Mouse (Mus musculus) ES-E14 (cell line): ENCODE measurements around the gene Olfr694. TPM values are rescaled to one million over a fixed set of nuclear protein-coding genes. Genes with fewer than 3 reads are reported as not detected.

Experiments
- DNase-seq: peaks from one replicate; pipeline ENCODE4 v3.0.0-alpha.2; 2013; ENCODE audit warnings: low read depth, low spot score
- H3K27ac ChIP-seq: 2 replicates; pipeline ENCODE4 v1.5.1; 2012; ENCODE audit warnings: low read depth, mild to moderate bottlenecking, low read length, moderate library complexity, mixed read lengths; ENCODE audit not compliant: poor library complexity, insufficient read depth, severe bottlenecking
- H3K36me3 ChIP-seq: 2 replicates; pipeline ENCODE4 v1.6.1; 2012; ENCODE audit warnings: mild to moderate bottlenecking, low read length, moderate library complexity, mixed read lengths; ENCODE audit not compliant: control insufficient read depth, poor library complexity, insufficient read depth, severe bottlenecking
- H3K4me1 ChIP-seq, 2 experiments: fragments of 150-350 bp in 1 of 2; sonication (generic) in 1 of 2; 2 replicates each; pipeline ENCODE4 v1.6.1; 2012; ENCODE audit warnings: low read length in 2 of 2, mild to moderate bottlenecking in 1 of 2, mixed read lengths in 1 of 2; ENCODE audit not compliant: control insufficient read depth in 2 of 2, insufficient read depth in 2 of 2, poor library complexity in 1 of 2
- H3K4me3 ChIP-seq, 2 experiments: fragments of 150-350 bp in 1 of 2; sonication (generic) in 1 of 2; 2 replicates each; pipeline ENCODE4 v1.5.1; 2012; ENCODE audit warnings: low read length in 2 of 2, low read depth in 1 of 2, mild to moderate bottlenecking in 1 of 2, mixed read lengths in 1 of 2; ENCODE audit not compliant: insufficient read depth in 1 of 2, poor library complexity in 1 of 2, severe bottlenecking in 1 of 2
- H3K9ac ChIP-seq: 2 replicates; pipeline ENCODE4 v1.6.1; 2012; ENCODE audit warnings: low read depth, mild to moderate bottlenecking, low read length, mixed read lengths; ENCODE audit not compliant: poor library complexity, insufficient read depth, severe bottlenecking
- H3K9me3 ChIP-seq: fragments of 150-350 bp; sonication (generic); 2 replicates; pipeline ENCODE4 v1.6.1; 2012; ENCODE audit warnings: low read depth, mild to moderate bottlenecking, low read length; ENCODE audit not compliant: control insufficient read depth, insufficient read depth
- CHD2 ChIP-seq: IDR thresholded peaks from 2 replicates; pipeline ENCODE4 v1.6.1; 2014; ENCODE audit warnings: mild to moderate bottlenecking, low read depth, low read length, inconsistent platforms
- HCFC1 ChIP-seq: IDR thresholded peaks from 2 replicates; pipeline ENCODE4 v1.6.1; 2012; ENCODE audit warnings: low read length, inconsistent platforms, borderline replicate concordance; ENCODE audit not compliant: insufficient read depth
- MAFK ChIP-seq: IDR thresholded peaks from 2 replicates; pipeline ENCODE4 v1.6.1; 2014; ENCODE audit warnings: mild to moderate bottlenecking, low read depth, low read length, inconsistent platforms; ENCODE audit not compliant: insufficient read depth
- ZC3H11A ChIP-seq: IDR thresholded peaks from 2 replicates; pipeline ENCODE4 v1.6.1; 2012; ENCODE audit warnings: low read depth, mild to moderate bottlenecking, inconsistent platforms, low read length, borderline replicate concordance
- ZNF384 ChIP-seq: IDR thresholded peaks from 2 replicates; pipeline ENCODE4 v1.6.1; 2012; ENCODE audit warnings: low read depth, low read length, inconsistent platforms
- in situ Hi-C, 2 experiments: fragments of 600-800 bp; cut with MboI; formaldehyde crosslinking; loops; one replicate each; pipeline ENCODE4 v1.15.1; 2025; ENCODE audit warnings: low sequenced_read_pairs in 2 of 2, inconsistent platforms in 1 of 2; ENCODE audit not compliant: unreplicated experiment in 2 of 2
- total RNA-seq: library from RNA; depleted of rRNA; stranded (reverse); fragments of 300-350 nt; gene quantifications from 2 replicates; pipeline ENCODE4 v1.2.3, GENCODE M21; 2012; rRNA removed

Gene Olfr694
- total RNA-seq, 1 experiment, result not detected

- no peak overlapping the region for H3K27ac ChIP-seq
- in situ Hi-C loops, result no loop called here
- H3K9ac ChIP-seq, result no peak overlapping the region
- no peak overlapping the region for H3K4me3 ChIP-seq
- no peaks in the 10 kb centered on the region for H3K4me1 ChIP-seq
- H3K9me3 ChIP-seq, result peaks cover 11% of the 10 kb centered on the region
- DNase-seq, result peak; percentile 7
- TF ChIP-seq CHD2 (no peak), ZC3H11A (no peak), MAFK (no peak), ZNF384 (no peak), HCFC1 (no peak)
- no peaks in the 10 kb centered on the region for H3K36me3 ChIP-seq
These were observed 46.4 kb downstream of the Olfr694 start for GRCm38 (mm10) chr7:106645261-106645660.

DNA sequence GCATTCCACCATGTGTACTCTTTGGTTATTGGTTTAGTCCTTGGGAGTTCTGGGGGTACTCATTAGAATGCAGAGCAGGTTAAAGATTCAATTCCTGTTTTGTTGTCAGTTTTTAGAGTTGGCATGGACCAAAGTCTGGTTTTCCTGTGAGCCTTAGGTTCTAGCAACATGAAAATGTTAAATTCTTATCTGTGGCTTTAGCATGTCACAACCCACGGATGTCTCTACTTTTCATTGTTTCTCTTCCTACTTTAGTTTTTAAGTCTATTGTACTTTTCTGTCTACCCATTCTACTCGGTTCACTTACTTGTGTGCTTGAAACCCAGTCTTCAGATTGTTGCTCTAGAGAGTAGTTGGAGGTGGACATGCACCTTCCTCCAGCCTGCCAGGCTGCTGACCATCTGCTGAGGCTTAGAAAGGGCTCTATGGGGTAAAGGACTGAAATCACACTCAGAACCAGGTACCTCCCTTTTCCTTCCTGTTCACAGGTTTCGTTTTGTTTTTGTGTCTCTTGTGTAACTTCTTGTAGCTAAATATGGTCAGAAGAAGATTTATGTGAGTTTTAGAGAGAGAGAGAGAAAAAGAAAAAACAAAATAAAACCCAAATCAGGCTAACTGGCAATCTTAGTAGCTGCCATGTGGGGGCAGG lies 47.3 kb downstream of the Olfr694 start:
- in situ Hi-C loops, result no loop called here
- no peaks in the 10 kb centered on the region for H3K4me1 ChIP-seq
- H3K36me3 ChIP-seq, result no peaks in the 10 kb centered on the region
- no peak overlapping the region for H3K27ac ChIP-seq
- H3K9ac ChIP-seq, result no peak overlapping the region
- H3K9me3 ChIP-seq, result peaks cover 9% of the 10 kb centered on the region
- DNase-seq, result no peak
- no peak for TF ChIP-seq MAFK
- TF ChIP-seq ZNF384, result no peak
- no peak for TF ChIP-seq CHD2
- TF ChIP-seq HCFC1, result no peak
- TF ChIP-seq ZC3H11A, result no peak
- H3K4me3 ChIP-seq, result no peak overlapping the region

DNA sequence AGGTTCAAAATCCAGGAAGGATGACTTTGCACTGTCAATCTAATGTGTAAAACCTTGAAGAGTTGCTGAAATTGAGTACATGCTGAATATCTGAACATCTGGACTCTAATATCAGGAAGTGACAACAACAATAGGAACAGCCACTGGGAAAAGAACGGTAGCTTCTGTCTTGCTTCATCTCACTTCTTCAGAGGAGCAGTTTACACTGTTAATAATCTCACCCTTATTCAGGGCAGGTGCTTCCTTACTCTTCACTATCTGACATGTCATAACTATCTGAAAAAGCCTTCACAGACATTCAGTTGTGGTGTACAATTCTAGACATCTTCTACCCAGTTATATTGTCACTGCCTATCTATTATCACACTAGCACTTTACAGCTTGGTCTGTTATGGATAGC lies 50.8 kb downstream of the Olfr694 start:
- in situ Hi-C loops, result no loop called here
- TF ChIP-seq ZNF384 (no peak), CHD2 (no peak), HCFC1 (no peak), MAFK (no peak), ZC3H11A (no peak)

GRCm38 (mm10) chr7:106635560-106635959 lies 56.1 kb downstream of the Olfr694 start:
- Histone ChIP-seq H3K9me3 (no peaks in the 10 kb centered on the region), H3K36me3 (no peaks in the 10 kb centered on the region), H3K27ac (no peak overlapping the region), H3K4me1 (no peaks in the 10 kb centered on the region), H3K9ac (no peak overlapping the region), H3K4me3 (no peak overlapping the region)
- no peak for DNase-seq
- no peak for TF ChIP-seq MAFK
- TF ChIP-seq HCFC1, result no peak
- TF ChIP-seq ZNF384, result no peak
- TF ChIP-seq ZC3H11A, result no peak
- TF ChIP-seq CHD2, result no peak
- in situ Hi-C loops, result no loop called here

More for the DNA sequence above, 50.8 kb downstream of the Olfr694 start:
- Histone ChIP-seq H3K36me3 (no peaks in the 10 kb centered on the region), H3K27ac (no peak overlapping the region), H3K9me3 (peaks cover 6% of the 10 kb centered on the region), H3K9ac (no peak overlapping the region), H3K4me3 (no peak overlapping the region), H3K4me1 (no peaks in the 10 kb centered on the region)
- DNase-seq, result no peak

Other genes with a start within 250 kb of the Olfr694 start
- not detected in 2 replicates for gene Olfr693, start 11.2 kb downstream of the Olfr694 start, total RNA-seq
- gene Olfr695, start 24.6 kb upstream of the Olfr694 start, total RNA-seq, result not detected in 2 replicates
- gene Olfr697, start 50.6 kb upstream of the Olfr694 start, total RNA-seq, result not detected in 2 replicates
- gene Olfr698, start 63.6 kb upstream of the Olfr694 start, total RNA-seq, result not detected in 2 replicates
- 0.42 and 0.49 TPM in 2 replicates for gene Olfr699, start 101.4 kb upstream of the Olfr694 start, total RNA-seq
- gene Olfr700, start 117.0 kb upstream of the Olfr694 start, total RNA-seq, result not detected in 2 replicates
- gene Olfr701, start 122.3 kb upstream of the Olfr694 start, total RNA-seq, result 0.31 TPM in 1 of 2 replicates, not detected in the other
- gene Olfr702, start 142.1 kb upstream of the Olfr694 start, total RNA-seq, result not detected in 2 replicates
- not detected in 2 replicates for gene Olfr703, start 151.5 kb upstream of the Olfr694 start, total RNA-seq
- not detected in 2 replicates for gene Olfr704, start 171.4 kb upstream of the Olfr694 start, total RNA-seq
- gene Olfr705, start 185.1 kb upstream of the Olfr694 start, total RNA-seq, result 0.13 and 0.26 TPM in 2 replicates
- not detected in 2 replicates for gene Olfr706, start 196.3 kb upstream of the Olfr694 start, total RNA-seq
- gene Olfr707, start 209.4 kb upstream of the Olfr694 start, total RNA-seq, result not detected in 2 replicates
- not detected in 2 replicates for gene Olfr1532-ps1, start 216.2 kb upstream of the Olfr694 start, total RNA-seq
- not detected in 2 replicates for gene Olfr709-ps1, start 240.4 kb upstream of the Olfr694 start, total RNA-seq